Mouse (Mus musculus) E14TG2a.4 (cell line): Measurements from ENCODE around the gene Zkscan1.
"Not testable (repeated sequence)": the region's sequence is repeated elsewhere in the genome, so short reads cannot be mapped to it uniquely, and the experiment has no call there.

Source experiments
- H3K27me3 ChIP-seq: 2 replicates; pipeline ENCODE4 v1.6.1; 2014; ENCODE audit warnings: low read length, control low read depth; ENCODE audit not compliant: insufficient read depth
- H3K36me3 ChIP-seq: 2 replicates; pipeline ENCODE4 v1.6.1; 2014; ENCODE audit warnings: low read length, control low read depth; ENCODE audit not compliant: insufficient read depth
- H3K4me1 ChIP-seq: replicated peaks from 2 replicates; pipeline ENCODE4 v1.6.1; 2014; ENCODE audit warnings: low read depth, low read length, control low read depth
- H3K4me3 ChIP-seq: replicated peaks from 2 replicates; pipeline ENCODE4 v1.5.1; 2014; ENCODE audit warnings: mild to moderate bottlenecking, low read length
- H3K9me3 ChIP-seq: 2 replicates; pipeline ENCODE4 v1.6.1; 2014; ENCODE audit warnings: low read length, control low read depth
- CTCF ChIP-seq: conservative IDR thresholded peaks from 2 replicates; pipeline ENCODE4 v1.5.1; 2014; ENCODE audit warnings: low read length
- NANOG ChIP-seq: IDR thresholded peaks from 2 replicates; pipeline ENCODE4 v1.6.1; 2014; ENCODE audit warnings: borderline replicate concordance, low read length, mixed read lengths
- POU5F1 ChIP-seq: IDR thresholded peaks from 2 replicates; pipeline ENCODE4 v1.6.1; 2014; ENCODE audit warnings: low read length, borderline replicate concordance

The Zkscan1 gene

DNA sequence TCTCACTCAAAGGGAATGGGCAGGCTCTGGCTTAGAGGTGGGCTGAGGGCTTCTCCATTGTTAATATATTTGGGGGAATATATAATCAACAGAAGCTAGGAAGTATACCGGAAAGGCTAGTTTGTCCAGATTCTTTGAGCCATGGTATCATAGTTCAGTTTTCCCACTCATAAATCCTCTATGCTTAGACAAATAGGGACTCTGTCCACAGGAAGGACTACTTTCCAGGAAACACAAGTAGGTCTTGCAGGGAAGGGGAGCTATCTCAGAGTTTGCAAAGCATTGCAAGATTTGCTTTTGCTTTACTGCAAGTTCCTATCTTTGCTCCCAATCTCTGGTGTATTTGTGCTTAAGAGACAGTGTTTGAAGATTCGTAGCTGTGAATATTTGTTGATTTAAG is 20.1 kb downstream of the Zkscan1 start:
- Histone ChIP-seq H3K9me3 (no peaks in the 10 kb centered on the region), H3K27me3 (no peaks in the 10 kb centered on the region), H3K4me3 (no peak overlapping the region), H3K36me3 (peaks cover 66% of the 10 kb centered on the region), H3K4me1 (peaks cover 17% of the 10 kb centered on the region)
- no peak for TF ChIP-seq NANOG
- no peak for TF ChIP-seq POU5F1
- TF ChIP-seq CTCF, result no peak

DNA sequence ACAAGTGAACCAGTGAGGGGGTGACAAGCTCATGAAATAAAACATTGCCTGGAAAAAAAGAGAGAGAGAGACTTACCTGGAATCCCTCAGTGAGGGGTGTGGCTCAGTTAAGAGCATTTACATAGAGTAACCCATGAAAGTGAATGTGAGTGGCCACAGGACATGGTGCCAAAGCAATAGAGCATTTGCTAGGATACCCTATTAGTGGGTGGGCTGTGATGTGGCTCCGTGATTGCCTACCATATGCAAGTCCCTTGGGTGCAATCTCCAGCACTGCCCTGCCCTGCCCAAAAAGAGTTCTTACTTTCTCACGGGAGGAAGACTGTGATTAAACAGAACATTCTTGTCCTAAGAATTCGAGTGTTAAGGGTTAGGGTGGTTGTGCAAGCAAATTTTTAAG is 22.2 kb downstream of the Zkscan1 start:
- TF ChIP-seq CTCF (no peak), NANOG (no peak), POU5F1 (no peak)
- Histone ChIP-seq H3K9me3 (no peaks in the 10 kb centered on the region), H3K4me1 (peaks cover 17% of the 10 kb centered on the region), H3K36me3 (peaks cover 44% of the 10 kb centered on the region), H3K4me3 (no peak overlapping the region), H3K27me3 (no peaks in the 10 kb centered on the region)

DNA sequence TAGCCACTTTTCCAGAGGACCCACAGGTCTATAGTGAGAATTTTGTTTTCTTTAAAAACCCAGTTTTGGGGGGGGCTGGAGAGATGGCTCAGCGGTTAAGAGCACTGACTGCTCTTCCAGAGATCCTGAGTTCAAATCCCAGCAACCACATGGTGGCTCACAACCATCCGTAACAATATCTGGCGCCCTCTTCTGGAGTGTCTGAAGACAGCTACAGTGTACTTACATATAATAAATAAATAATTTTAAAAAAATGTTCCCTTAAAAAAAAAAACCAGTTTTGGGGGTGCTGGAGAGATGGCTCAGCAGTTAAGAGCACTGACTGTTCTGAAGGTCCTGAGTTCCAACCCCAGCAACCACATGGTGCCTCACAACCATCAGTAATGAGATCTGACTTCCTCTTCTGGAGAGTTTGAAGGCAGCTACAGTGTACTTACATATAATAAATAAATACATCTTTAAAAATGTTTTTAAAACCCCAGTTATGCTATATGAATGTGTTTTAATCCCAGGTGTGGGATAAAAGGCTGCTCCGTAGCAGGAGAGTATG is 25.0 kb downstream of the Zkscan1 start:
- Histone ChIP-seq H3K4me1 (peaks cover 17% of the 10 kb centered on the region), H3K36me3 (peaks cover 16% of the 10 kb centered on the region)
- H3K4me3 ChIP-seq, H3K27me3 ChIP-seq, H3K9me3 ChIP-seq: not testable (repeated sequence)
- peak; percentile 25 for TF ChIP-seq CTCF

GRCm38 (mm10) chr5:138116255-138117198 is 31.6 kb downstream of the Zkscan1 start, which contains the start of gene Zscan21:
Gene Zscan21 (plus strand): TSS chr5:138116903.
- TF ChIP-seq CTCF, result no peak
- TF ChIP-seq NANOG, result no peak
- TF ChIP-seq POU5F1, result no peak
- no peaks in the 10 kb centered on the region for H3K27me3 ChIP-seq
- peak within 1 kb of the TSS; percentile 89 for H3K4me3 ChIP-seq
- no peaks in the 10 kb centered on the region for H3K9me3 ChIP-seq
- peaks cover 15% of the 10 kb centered on the region for H3K36me3 ChIP-seq
- peaks cover 39% of the 10 kb centered on the region for H3K4me1 ChIP-seq

DNA sequence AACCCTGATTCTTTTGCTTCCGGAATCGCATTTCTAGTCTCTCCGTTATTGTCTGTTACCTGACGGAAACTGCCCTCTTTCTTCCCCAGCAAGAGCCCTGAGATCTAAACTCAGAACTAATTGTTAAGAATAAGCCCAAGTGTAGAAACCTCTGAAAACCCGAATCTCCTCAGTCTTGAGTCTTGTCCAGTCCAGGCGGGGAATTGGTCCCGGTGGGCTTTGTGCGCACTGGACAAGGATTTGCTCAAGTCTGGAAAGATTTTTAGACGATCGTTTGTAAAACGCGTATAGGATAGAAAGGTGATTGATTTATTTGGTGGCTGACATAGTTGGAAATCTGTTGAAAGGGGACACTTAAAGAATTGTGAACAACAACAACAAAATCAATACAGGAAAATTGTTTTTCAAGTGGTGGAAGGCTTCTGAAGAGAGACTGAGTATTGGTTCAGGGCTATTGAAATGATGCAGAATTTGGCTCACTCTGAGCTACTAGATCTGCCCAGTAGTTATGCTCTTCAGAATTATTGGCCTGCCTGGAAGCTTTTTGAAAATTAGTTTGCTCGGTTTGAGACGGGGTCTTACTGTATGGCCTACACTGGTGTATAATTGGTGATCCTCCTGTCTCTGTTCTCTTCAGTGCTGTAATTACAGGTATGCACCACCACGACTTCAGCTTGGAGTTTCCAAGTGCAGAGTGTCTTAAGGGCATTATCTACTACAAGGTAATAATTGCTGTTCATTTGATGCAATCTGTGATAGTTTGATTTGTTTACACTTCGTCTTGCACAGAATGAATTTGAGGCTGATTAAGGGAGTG is 32.5 kb downstream of the Zkscan1 start:
- TF ChIP-seq POU5F1 (no peak), NANOG (no peak), CTCF (no peak)
- H3K27me3 ChIP-seq, result no peaks in the 10 kb centered on the region
- peaks cover 15% of the 10 kb centered on the region for H3K36me3 ChIP-seq

GRCm38 (mm10) chr5:138118041-138118440 is 33.2 kb downstream of the Zkscan1 start:
- no peaks in the 10 kb centered on the region for H3K27me3 ChIP-seq
- no peaks in the 10 kb centered on the region for H3K9me3 ChIP-seq
- peaks cover 41% of the 10 kb centered on the region for H3K4me1 ChIP-seq
- H3K36me3 ChIP-seq, result peaks cover 17% of the 10 kb centered on the region
- peak overlapping the region; percentile 89; the same call in 1 of the 2 replicates for H3K4me3 ChIP-seq
- 0 out of 2 replicates have a peak, but pooled peaks have one; percentile 5 for TF ChIP-seq CTCF
- no peak for TF ChIP-seq POU5F1
- no peak for TF ChIP-seq NANOG

More for the DNA sequence above, 32.5 kb downstream of the Zkscan1 start:
- H3K9me3 ChIP-seq, result no peaks in the 10 kb centered on the region
- peaks cover 39% of the 10 kb centered on the region for H3K4me1 ChIP-seq
- H3K4me3 ChIP-seq, result peak overlapping the region; percentile 89

DNA sequence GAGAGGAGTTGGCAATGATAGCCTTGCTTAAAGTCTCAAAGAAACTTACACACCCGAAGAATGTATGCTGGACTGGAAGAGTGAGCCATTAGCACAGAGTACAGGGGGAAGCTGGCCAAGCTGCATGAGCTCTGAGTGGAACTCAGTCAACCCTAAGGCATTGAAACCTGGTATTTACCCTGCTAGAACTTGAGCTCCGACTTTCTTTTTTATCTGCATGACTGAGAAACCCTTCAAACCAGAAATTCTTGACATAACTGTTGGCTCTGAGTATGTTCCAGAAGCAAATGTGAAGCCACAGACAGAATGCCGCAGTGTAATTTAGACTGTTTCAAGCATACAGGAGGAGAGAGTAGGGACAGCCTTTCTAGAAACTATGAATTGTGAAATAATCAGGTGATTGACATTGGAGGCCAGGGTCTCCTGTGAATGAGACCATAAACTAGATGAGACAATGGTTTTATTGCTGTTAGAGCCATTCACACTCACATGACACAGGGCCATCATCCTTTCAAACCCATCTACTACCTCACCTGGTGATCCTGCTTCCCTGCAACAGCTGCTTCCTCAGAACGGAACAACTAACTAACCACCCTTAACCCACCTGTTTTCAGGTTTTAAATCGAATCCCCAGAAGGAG is 47.7 kb downstream of the Zkscan1 start:
- H3K4me3 ChIP-seq, result no peak overlapping the region
- no peak for TF ChIP-seq CTCF
- TF ChIP-seq NANOG, result no peak
- TF ChIP-seq POU5F1, result no peak
- H3K27me3 ChIP-seq, result no peaks in the 10 kb centered on the region
- peaks cover 74% of the 10 kb centered on the region for H3K36me3 ChIP-seq
- no peaks in the 10 kb centered on the region for H3K9me3 ChIP-seq
- peaks cover 12% of the 10 kb centered on the region for H3K4me1 ChIP-seq
